Mouse (Mus musculus): Measurements from ENCODE around the gene Olfr381.
"Not testable (repeated sequence)": the region's sequence is repeated elsewhere in the genome, so short reads cannot be mapped to it uniquely, and the experiment has no call there.

Olfr381 gene

GRCm38 (mm10) chr11:73491503-73491902, at the start of gene Olfr381:
Olfr381 (minus strand) TSS chr11:73491603.
- in situ Hi-C loops (cut with MboI): no loop called here

DNA sequence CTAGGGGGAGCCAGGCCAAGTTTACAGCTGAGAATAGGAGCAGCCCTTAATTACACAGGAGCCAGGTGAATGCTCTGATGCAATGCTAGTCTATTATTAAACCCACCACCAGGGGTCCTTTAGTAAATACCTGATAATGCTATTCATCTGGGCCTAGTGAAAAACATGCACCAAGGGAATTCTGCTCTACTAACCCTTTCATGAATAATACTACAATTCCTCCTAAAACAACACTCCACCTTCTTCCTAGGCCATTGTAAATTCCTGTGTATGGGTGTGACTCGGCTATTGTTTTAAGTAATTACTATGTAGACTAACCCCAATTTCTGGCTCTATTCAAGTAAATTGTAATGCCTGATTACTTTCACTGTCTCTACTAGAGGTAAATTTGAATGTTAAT, 37.6 kb upstream of the Olfr381 start:
- in situ Hi-C loops (cut with MboI): not testable (repeated sequence)

GRCm38 (mm10) chr11:73517097-73517496, 25.7 kb upstream of the Olfr381 start, which contains the start of gene Olfr382:
Olfr382 (minus strand) TSS chr11:73517197.
- in situ Hi-C loops (cut with MboI): no loop called here

DNA sequence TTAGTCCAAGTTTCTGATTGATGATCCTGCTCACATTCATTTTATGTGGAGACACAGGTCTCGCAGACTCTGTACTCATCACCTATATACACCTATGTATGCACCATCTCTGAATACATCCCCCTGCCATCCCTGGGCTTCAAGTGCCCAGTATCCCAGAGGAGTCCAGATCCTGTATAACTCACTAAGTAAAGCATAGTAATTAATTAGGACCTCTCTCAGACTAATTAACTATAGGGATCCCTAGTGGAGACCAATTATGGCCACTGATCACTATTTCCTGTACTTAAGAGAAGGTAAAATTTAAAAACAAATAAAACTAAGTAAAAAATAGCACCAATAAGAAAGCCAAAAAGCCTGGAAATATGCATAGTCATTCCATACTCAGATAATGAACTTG, 34.0 kb downstream of the Olfr381 start, which contains the start of gene Olfr380:
Gene Olfr380 (minus strand): TSS at position 101 of the 400 bp plus-strand sequence.
- in situ Hi-C loops (cut with MboI): no loop called here
